Mouse (Mus musculus) gonadal fat pad, adult 2 months (tissue): Measurements from ENCODE around the gene Taok3. TPM values are rescaled to one million over a fixed set of nuclear protein-coding genes. Genes with fewer than 3 reads are reported as not detected.

ENCODE experiments used
- DNase-seq: peaks from one replicate; pipeline ENCODE4 v3.0.0-alpha.2; 2012; ENCODE audit warnings: low read depth
- polyA plus RNA-seq: library from polyadenylated mRNA; depleted of rRNA; stranded (reverse); fragments of >200 nt; gene quantifications from 2 replicates; pipeline ENCODE4 v1.2.3, GENCODE M21; 2012

The Taok3 gene
- polyA plus RNA-seq, 1 experiment, result 8.5 TPM

DNA sequence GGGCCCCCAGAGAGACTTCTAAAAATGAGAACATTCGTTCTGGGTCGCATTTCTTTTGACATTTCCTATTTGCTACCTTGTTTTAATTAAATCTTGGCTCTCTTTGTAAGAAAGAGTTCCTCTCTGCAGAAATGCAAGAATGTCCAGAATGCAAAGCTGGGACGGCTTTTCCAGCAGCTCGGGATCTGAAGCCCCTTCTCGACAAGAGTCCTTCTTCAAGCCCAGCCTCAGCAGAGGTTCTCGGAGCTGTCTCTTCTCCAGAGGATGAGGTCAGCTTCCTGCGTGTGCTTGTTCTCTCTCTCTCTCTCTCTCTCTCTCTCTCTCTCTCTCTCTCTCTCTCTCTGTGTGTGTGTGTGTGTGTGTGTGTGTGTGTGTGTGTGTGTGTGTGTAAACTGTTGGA, 2.2 kb upstream of the Taok3 start:
- no peak for DNase-seq

GRCm38 (mm10) chr5:117118220-117118619, 1.7 kb upstream of the Taok3 start:
- DNase-seq, result no peak

GRCm38 (mm10) chr5:117118850-117119249, 1.1 kb upstream of the Taok3 start:
- no peak for DNase-seq

GRCm38 (mm10) chr5:117120489-117121466, 849 bp downstream of the Taok3 start:
- DNase-seq, result no peak

DNA sequence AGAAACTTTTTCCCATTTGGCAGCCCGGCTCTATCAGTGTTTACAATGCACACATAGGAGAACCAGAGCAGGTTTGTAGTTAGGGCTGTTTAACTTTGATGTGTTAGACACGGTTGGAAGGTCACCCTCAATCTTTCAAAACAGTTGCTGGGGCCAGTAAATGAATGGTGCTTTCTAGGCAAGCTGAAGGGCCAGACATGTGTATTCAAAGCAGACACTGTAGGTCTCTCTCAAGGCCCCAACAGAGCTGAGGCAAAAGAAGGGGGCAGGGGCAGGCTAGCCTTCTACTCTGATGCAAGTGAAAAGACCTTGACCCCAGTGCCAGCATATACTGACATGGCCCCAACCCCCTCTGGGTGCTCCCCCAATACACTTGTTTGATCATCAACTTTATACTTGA, 1.7 kb downstream of the Taok3 start:
- DNase-seq, result no peak

DNA sequence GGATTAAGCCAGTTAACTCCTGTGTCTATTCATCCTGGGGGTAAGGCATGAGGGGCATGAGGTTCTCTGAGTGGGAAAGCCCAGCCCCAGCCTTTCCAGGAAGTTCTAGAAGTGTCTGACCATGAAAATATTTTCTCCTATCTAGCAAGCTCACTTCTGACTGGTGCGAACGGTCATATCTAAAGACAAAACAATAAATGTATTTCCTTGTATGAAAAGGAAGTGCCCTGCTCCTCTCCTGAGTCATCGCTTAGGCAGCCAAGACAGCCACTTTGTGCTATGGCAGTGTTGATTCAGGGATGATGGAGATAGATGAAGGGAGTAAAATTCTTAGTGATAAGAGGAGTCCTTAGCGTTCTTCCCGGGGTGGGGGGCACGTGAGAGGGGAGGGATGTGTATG, 3.2 kb downstream of the Taok3 start:
- DNase-seq, result no peak

DNA sequence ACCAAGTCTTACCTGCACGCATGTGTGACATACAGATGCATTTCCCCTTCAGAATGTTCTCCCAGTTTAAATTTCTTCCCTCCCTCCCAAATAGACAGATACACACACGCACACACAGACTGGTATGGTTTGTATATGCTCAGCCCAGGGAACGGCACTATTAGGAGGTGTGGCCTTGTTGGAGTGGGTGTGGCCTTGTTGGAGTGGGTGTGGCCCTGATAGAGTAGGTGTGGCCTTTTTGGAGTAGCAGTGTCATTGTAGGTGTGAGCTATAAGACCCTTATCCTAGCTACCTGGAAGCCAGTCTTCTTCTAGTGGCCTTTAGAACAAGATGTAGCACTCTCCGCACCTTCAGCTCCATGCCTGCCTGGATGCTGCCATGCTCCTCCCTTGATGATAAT, 3.9 kb downstream of the Taok3 start:
- no peak for DNase-seq

GRCm38 (mm10) chr5:117125482-117126346, 5.8 kb downstream of the Taok3 start:
- DNase-seq, result no peak

- DNase-seq, result no peak
These were observed 7.1 kb downstream of the Taok3 start for GRCm38 (mm10) chr5:117127051-117127450.

- no peak for DNase-seq
These were observed 10.8 kb downstream of the Taok3 start for GRCm38 (mm10) chr5:117130726-117131125.

DNA sequence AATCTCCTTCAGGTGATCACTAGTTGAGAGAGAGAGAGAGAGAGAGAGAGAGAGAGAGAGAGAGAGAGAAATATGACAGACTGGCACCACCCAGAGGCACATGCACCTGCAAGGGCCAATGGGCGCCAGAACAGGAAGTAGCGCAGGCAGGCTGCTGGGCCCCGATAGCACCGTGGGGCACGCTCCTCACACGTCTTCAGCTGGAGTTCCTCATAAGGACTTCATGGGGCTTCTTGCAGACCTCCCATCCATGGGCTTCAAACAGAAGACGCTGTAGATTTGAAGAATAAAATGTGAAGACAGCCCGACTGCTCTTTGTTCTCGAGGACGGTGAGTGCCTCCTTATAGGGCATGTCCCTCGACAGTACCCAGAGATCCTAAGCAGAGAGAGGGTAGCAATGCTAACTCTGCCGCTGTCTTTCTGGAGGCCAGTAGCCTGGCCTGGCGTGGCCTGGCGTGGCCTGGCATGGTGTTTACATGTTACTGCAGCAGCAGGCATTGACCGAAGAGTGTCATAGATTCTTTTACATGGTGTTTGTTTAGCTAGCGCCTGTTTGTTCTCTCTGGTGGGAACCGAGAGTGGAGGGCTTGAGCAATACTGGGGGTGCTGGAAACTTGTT, 13.6 kb downstream of the Taok3 start:
- no peak for DNase-seq

- no peak for DNase-seq
These were observed 14.3 kb downstream of the Taok3 start for GRCm38 (mm10) chr5:117134066-117134888.

GRCm38 (mm10) chr5:117134889-117135456, 15.0 kb downstream of the Taok3 start:
- no peak for DNase-seq

DNA sequence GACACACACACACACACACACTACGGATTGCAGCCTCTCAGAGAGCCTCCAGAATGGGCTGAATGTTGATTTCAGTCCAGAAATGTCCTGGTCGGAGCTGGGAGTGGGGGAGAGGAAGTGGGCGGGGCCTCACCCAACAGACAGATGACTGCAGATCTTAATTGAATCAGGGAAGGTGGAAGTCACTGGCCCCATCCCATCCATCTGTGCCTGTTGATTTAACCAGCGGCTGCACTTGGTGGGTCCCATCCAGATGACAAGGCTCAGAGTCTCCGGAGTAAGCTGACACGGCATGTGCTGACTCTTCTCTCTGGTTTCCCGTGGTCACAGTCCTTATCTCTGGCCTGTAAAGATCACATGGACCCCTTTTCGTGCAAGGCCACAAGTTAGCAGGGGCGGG, 15.9 kb downstream of the Taok3 start:
- no peak for DNase-seq

GRCm38 (mm10) chr5:117136570-117136969, 16.6 kb downstream of the Taok3 start:
- DNase-seq, result no peak

- DNase-seq, result no peak
These were observed 17.1 kb downstream of the Taok3 start for GRCm38 (mm10) chr5:117137011-117137410.

GRCm38 (mm10) chr5:117137594-117137993, 17.7 kb downstream of the Taok3 start:
- no peak for DNase-seq

- DNase-seq, result no peak
These were observed 18.5 kb downstream of the Taok3 start for GRCm38 (mm10) chr5:117138295-117138988.

GRCm38 (mm10) chr5:117139822-117140221, 19.9 kb downstream of the Taok3 start:
- no peak for DNase-seq

DNA sequence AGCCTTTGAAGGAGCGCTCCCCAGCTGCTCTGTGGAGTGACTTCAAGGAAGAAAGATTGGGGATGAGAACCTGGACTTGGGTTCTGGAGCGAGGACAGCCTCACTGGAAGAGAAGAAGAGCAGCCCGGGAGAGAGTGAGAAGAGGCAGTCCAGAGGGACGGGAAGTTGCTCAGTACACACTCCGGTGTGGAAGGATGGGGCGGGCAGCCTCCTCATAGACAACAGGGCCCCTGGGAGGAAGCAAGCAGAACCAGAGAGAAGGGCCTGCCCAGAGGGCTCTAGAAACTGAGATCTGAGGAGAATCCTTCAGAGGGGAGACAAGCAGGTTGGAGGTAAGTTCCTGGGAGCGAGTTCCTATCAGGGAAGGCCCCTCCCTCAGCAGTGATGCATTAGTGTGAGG, 20.4 kb downstream of the Taok3 start:
- DNase-seq, result no peak
